Mouse (Mus musculus) hindbrain, postnatal 0 days (tissue): Measurements from ENCODE around the gene Efemp2. TPM values are rescaled to one million over a fixed set of nuclear protein-coding genes. Genes with fewer than 3 reads are reported as not detected.
A peak's percentile ranks its signal among the peaks of the same experiment; 100 is the strongest.

ENCODE experiments used
- ATAC-seq: fragments of 200-750 bp; cut with Nextera tagmentation; 2 replicates; pipeline ENCODE4 v1.8.0; 2017; ENCODE audit warnings: mild to moderate bottlenecking, moderate TSS enrichment, moderate library complexity
- DNase-seq: peaks from one replicate; pipeline ENCODE4 v3.0.0-alpha.2; 2015; ENCODE audit warnings: low spot score
- H3K27ac ChIP-seq: fragments of 300-500 bp; sonication (generic); 2 replicates; pipeline ENCODE4 v1.5.1; 2014; ENCODE audit warnings: mild to moderate bottlenecking
- H3K27me3 ChIP-seq: fragments of 300-500 bp; sonication (generic); 2 replicates; pipeline ENCODE4 v1.6.1; 2014; ENCODE audit warnings: low read length, mixed read lengths; ENCODE audit not compliant: insufficient read depth
- H3K36me3 ChIP-seq: fragments of 300-500 bp; sonication (generic); 2 replicates; pipeline ENCODE4 v1.6.1; 2014; ENCODE audit warnings: low read length, mixed read lengths; ENCODE audit not compliant: insufficient read depth
- H3K4me1 ChIP-seq: fragments of 300-500 bp; sonication (generic); 2 replicates; pipeline ENCODE4 v1.6.1; 2014; ENCODE audit warnings: antibody characterized with exemption, low read length, mixed read lengths; ENCODE audit not compliant: insufficient read depth
- H3K4me2 ChIP-seq: fragments of 300-500 bp; sonication (generic); 2 replicates; pipeline ENCODE4 v1.6.1; 2014; ENCODE audit warnings: low read depth, mild to moderate bottlenecking, low read length, moderate library complexity, mixed read lengths
- H3K4me3 ChIP-seq: fragments of 300-500 bp; sonication (generic); 2 replicates; pipeline ENCODE4 v1.5.1; 2014; ENCODE audit warnings: low read length
- H3K9ac ChIP-seq: fragments of 300-500 bp; sonication (generic); replicated peaks from 2 replicates; pipeline ENCODE4 v1.6.1; 2014; ENCODE audit warnings: mild to moderate bottlenecking, low read length, moderate library complexity, mixed read lengths
- H3K9me3 ChIP-seq: fragments of 300-500 bp; sonication (generic); 2 replicates; pipeline ENCODE4 v1.6.1; 2016; ENCODE audit warnings: low read length, mixed read lengths
- CTCF ChIP-seq: IDR thresholded peaks from 2 replicates; pipeline ENCODE4 v1.5.1; 2016; ENCODE audit warnings: antibody characterized with exemption, control low read depth, low read depth
- WGBS: fragments of 180-500 bp; shearing (Covaris S2); extraction: QIAGEN DNeasy Blood & Tissue Kit; methylation state at CpG from one replicate; pipeline ENCODE4 v1.1.7; 2014; 5-methylcytosine and 5-hydroxymethylcytosine counted together
- polyA plus RNA-seq: library from polyadenylated mRNA; unstranded; fragments of >200 nt; fragmentation: Nextera tagmentation; extraction: Ambion mirVana; gene quantifications from 2 replicates; pipeline ENCODE4 v1.2.1, GENCODE M21; 2015
- total RNA-seq: library from RNA; depleted of rRNA; stranded (reverse); fragments of >200 nt; gene quantifications from 2 replicates; pipeline ENCODE4 v1.2.3, GENCODE M21; 2014

The Efemp2 gene
- total and polyA plus RNA-seq, 2 experiments from 2014 or later, result 36.5 to 49.3 TPM

DNA sequence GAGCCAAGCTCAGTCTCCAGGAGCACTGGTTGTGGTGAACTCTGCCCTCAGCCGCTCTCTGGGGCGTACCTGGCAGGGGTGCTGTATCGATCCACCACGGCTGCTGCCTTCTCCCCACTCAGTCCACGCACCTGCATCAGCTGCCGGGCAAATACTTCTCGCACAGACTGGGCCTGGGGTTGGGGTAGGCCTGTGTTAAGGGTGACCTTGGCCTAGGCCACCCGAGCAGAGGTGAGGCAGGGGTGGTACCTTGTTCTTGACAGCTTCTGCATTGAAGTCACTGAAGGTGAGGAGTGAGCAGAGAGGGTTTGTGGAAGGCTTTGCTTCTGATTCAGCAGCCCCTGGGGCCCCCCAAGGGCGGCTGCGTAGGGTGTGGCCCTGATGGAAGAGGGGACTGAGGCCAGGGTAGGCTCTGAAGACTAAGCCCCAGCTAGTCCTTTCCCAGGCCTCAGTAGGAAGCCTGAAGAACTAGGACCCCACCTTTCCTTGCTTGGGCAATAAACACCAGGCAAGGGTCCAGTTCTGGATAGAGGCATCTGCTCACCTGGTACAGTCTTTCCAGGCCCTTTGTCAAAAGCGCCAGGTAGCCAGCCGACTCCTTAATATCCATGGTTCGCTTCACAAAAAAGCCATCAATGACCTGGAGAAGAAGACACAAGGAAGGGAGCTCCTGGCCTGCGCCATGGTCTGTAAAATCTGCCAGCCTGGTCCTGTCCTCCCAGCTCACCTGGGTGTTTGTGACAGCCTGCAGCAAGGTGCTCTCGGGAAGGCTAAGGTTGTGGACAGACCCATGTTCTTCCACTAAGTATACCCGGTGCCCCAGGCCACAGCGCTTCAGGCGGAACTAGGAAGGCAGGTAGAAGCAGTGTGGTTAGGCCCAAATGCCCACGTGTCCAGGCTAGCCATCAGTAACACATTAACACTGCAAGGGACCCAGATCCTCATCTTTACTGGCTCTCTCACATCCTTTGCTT, 9.9 kb downstream of the Efemp2 start:
- no peak overlapping the region for H3K4me3 ChIP-seq
- WGBS, result 94% methylated on average over 19 of the region's 19 CpGs
- peaks cover 31% of the 10 kb centered on the region for H3K36me3 ChIP-seq
- H3K27ac ChIP-seq, result no peak overlapping the region
- H3K27me3 ChIP-seq, result no peaks in the 10 kb centered on the region
- DNase-seq (no peak), ATAC-seq (no peak)
- no peak overlapping the region for H3K9ac ChIP-seq
- TF ChIP-seq CTCF, result no peak
- no peaks in the 10 kb centered on the region for H3K4me1 ChIP-seq
- no peak overlapping the region for H3K4me2 ChIP-seq
- no peaks in the 10 kb centered on the region for H3K9me3 ChIP-seq

GRCm38 (mm10) chr19:5484496-5484895, 10.7 kb downstream of the Efemp2 start:
- no peaks in the 10 kb centered on the region for H3K9me3 ChIP-seq
- H3K4me1 ChIP-seq, result peaks cover 4% of the 10 kb centered on the region
- WGBS, result 94% methylated on average over 5 of the region's 5 CpGs

DNA sequence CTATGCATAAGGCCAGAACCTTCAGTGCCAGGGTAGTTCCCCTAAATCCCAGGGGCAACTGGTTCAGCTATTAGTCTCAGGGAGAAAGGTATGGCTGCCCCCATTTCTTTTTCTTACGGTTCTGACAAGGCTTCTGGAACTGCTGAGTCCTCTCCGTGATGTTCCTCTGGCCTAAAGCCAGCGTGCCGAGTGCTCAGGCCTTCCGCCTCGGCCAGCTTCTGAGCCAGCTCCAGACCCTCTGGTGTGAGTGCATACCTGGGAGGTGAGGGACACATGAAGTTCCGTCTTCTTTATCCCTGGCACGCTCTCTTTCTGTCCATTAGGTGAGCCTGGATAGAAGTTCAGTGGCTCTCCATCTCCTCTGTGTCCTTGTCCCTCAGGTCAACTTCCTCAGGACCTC, 11.6 kb downstream of the Efemp2 start:
- ATAC-seq (no peak), DNase-seq (no peak)
- H3K4me2 ChIP-seq, result no peak overlapping the region
- TF ChIP-seq CTCF, result no peak
- WGBS, result 88% methylated on average over 8 of the region's 8 CpGs
- H3K9me3 ChIP-seq, result no peaks in the 10 kb centered on the region
- no peak overlapping the region for H3K9ac ChIP-seq
- no peaks in the 10 kb centered on the region for H3K27me3 ChIP-seq
- no peak overlapping the region for H3K4me3 ChIP-seq
- H3K4me1 ChIP-seq, result peaks cover 4% of the 10 kb centered on the region
- peaks cover 31% of the 10 kb centered on the region for H3K36me3 ChIP-seq
- H3K27ac ChIP-seq, result no peak overlapping the region

More at GRCm38 (mm10) chr19:5484496-5484895, 10.7 kb downstream of the Efemp2 start:
- H3K36me3 ChIP-seq, result peaks cover 31% of the 10 kb centered on the region
- no peak for ATAC-seq
- H3K4me2 ChIP-seq, result no peak overlapping the region
- no peak overlapping the region for H3K9ac ChIP-seq
- DNase-seq, result no peak
- no peaks in the 10 kb centered on the region for H3K27me3 ChIP-seq
- H3K4me3 ChIP-seq, result no peak overlapping the region
- H3K27ac ChIP-seq, result no peak overlapping the region
- no peak for TF ChIP-seq CTCF

DNA sequence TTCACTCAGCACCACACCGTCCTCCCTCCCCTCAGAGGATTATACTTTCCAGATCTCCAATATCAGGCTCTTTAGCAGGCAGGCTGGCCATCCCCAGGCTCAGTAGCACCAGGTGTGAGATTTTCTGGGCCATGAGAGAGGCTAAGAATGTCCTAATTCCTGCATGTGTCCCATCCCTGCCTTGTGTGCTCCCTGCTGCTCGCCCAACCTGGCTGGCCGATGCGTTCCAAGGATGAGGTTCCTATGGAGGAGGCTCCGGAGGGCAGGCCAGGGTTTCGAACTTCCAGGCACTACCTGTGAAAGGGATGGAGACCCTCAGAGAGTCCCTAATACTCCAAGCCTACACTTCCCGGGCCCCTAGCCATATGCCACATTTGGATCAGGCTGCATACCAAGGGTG, 12.1 kb downstream of the Efemp2 start:
- 90% methylated on average over 7 of the region's 7 CpGs for WGBS
- DNase-seq (no peak), ATAC-seq (no peak)
- peaks cover 31% of the 10 kb centered on the region for H3K36me3 ChIP-seq
- H3K27ac ChIP-seq, result no peak overlapping the region
- no peak overlapping the region for H3K4me2 ChIP-seq
- H3K4me3 ChIP-seq, result no peak overlapping the region
- H3K4me1 ChIP-seq, result peaks cover 4% of the 10 kb centered on the region
- H3K27me3 ChIP-seq, result no peaks in the 10 kb centered on the region
- no peak for TF ChIP-seq CTCF
- H3K9me3 ChIP-seq, result no peaks in the 10 kb centered on the region
- no peak overlapping the region for H3K9ac ChIP-seq

DNA sequence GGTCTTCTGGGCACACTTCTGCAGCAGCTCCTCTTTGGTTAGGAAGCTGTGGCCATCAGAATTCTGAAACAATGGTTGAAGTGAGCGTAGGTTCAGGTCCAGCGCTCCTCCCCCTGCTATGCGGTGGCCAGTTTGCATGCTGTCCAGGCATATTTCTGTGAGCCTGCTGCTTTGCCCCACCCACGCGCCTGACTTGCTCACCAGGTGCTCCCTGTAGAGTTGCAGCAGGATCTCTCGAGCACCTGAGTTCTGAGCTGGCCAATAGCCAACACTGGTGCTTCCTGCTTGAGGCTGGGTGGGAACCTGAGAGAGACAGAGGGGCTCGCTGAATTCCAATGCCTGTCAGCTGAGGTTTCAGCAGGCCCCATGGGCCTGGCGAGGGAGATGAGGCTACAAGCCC, 12.5 kb downstream of the Efemp2 start:
- TF ChIP-seq CTCF, result no peak

DNA sequence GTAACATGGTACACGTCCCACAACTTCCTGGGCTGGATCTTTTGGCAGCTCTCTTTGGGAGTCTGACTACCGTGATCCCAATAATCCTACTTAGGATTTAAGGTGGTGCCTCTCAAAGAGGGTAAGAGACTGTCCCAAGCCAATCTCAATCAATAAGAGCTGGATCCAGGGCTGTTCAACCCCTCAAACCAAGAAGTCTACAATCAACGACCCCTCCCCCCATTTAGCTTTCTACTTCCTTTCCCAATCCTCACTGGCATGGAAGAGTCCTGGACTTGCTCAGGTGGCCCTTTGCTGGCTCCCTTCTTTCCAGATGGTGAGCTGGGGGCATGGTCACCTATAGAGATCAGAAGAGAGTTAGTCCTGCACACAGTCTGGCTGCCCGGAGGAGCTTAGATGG, 13.0 kb downstream of the Efemp2 start:
- DNase-seq (no peak), ATAC-seq (no peak)
- no peak for TF ChIP-seq CTCF
- WGBS, result 86% methylated on average over 4 of the region's 4 CpGs
- Histone ChIP-seq H3K27me3 (no peaks in the 10 kb centered on the region), H3K9me3 (no peaks in the 10 kb centered on the region), H3K36me3 (peaks cover 31% of the 10 kb centered on the region), H3K4me1 (peaks cover 4% of the 10 kb centered on the region), H3K4me3 (no peak overlapping the region), H3K4me2 (peak overlapping the region; percentile 70; the same call in 1 of the 2 replicates), H3K27ac (peak overlapping the region; percentile 99; the same call in 1 of the 2 replicates), H3K9ac (peak overlapping the region; percentile 53; the same call in 1 of the 2 replicates)

More for the DNA sequence above, 12.5 kb downstream of the Efemp2 start:
- Histone ChIP-seq H3K4me2 (no peak overlapping the region), H3K4me1 (peaks cover 4% of the 10 kb centered on the region), H3K4me3 (no peak overlapping the region), H3K36me3 (peaks cover 31% of the 10 kb centered on the region), H3K27me3 (no peaks in the 10 kb centered on the region), H3K27ac (no peak overlapping the region), H3K9me3 (no peaks in the 10 kb centered on the region), H3K9ac (no peak overlapping the region; the same call in 1 of the 2 replicates)
- 89% methylated on average over 8 of the region's 8 CpGs for WGBS
- ATAC-seq, result no peak
- DNase-seq, result no peak
